Mouse (Mus musculus) kidney, embryonic 16.5 days (tissue): Measurements from ENCODE around the gene Cbr1. TPM values are rescaled to one million over a fixed set of nuclear protein-coding genes. Genes with fewer than 3 reads are reported as not detected.

Experiments
- polyA plus RNA-seq: library from polyadenylated mRNA; unstranded; fragments of >200 nt; fragmentation: Nextera tagmentation; extraction: Ambion mirVana; gene quantifications from 2 replicates; pipeline ENCODE4 v1.2.1, GENCODE M21; 2015

Gene Cbr1
- polyA plus RNA-seq, 1 experiment from 2014 or later, result 188 TPM

Other genes starting within 250 kb of the Cbr1 start
- gene Setd4, start 1.8 kb upstream of the Cbr1 start, polyA plus RNA-seq, result 14.4 and 17.4 TPM in 2 replicates
- not detected in 2 replicates for gene Gm5678, start 22.2 kb downstream of the Cbr1 start, polyA plus RNA-seq
- gene Cbr3, start 77.4 kb downstream of the Cbr1 start, polyA plus RNA-seq, result 7.6 and 8.6 TPM in 2 replicates
- gene Dop1b, start 106.1 kb downstream of the Cbr1 start, polyA plus RNA-seq, result 30.1 and 35.0 TPM in 2 replicates
- 33.1 and 33.3 TPM in 2 replicates for gene Morc3, start 226.3 kb downstream of the Cbr1 start, polyA plus RNA-seq